Mouse (Mus musculus) E14TG2a.4 (cell line): Measurements from ENCODE around the gene Slc26a1.

Source experiments
- CTCF ChIP-seq: conservative IDR thresholded peaks from 2 replicates; pipeline ENCODE4 v1.5.1; 2014; ENCODE audit warnings: low read length
- POU5F1 ChIP-seq: IDR thresholded peaks from 2 replicates; pipeline ENCODE4 v1.6.1; 2014; ENCODE audit warnings: low read length, borderline replicate concordance

GRCm38 (mm10) chr5:108626050-108626660, 49.2 kb downstream of the Slc26a1 start:
- TF ChIP-seq CTCF (no peak), POU5F1 (no peak)
